Mouse (Mus musculus): ENCODE measurements around the gene Cfap100.
A peak's percentile ranks its signal among the peaks of the same experiment; 100 is the strongest.

The Cfap100 gene

DNA sequence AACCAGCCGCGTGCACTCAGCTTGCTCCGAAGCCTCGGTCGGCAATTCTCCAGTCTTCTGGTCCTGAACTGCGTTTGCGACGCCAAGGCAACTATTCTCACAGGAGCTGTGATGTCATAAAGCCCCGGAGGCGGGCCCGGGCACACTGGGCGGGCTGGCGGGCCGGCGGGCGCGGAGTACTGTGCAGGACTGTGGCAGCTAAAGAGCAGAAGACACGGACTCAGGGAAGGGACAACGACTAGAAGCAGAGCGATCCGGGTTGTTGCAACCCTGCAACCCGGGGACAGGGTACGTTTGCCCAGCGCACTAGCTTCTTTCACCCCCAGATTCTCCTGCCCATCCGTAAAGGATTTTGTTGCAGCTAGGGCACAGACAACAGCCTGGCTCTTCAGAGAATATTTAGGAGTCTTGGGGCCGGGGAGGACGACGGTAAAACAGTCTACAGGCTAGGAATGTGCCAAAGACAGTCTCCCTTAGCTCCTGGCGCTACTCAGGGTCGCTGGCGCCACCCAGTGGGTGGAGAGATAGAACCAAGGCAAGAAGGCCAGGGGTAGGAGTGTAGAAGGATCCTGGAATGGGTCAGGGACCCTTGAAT lies at the start of gene Cfap100:
TSS of gene Cfap100 (minus strand) at position 418 of the 595 bp plus-strand sequence.
- peak; percentile 88 to 91 for DNase-seq

DNA sequence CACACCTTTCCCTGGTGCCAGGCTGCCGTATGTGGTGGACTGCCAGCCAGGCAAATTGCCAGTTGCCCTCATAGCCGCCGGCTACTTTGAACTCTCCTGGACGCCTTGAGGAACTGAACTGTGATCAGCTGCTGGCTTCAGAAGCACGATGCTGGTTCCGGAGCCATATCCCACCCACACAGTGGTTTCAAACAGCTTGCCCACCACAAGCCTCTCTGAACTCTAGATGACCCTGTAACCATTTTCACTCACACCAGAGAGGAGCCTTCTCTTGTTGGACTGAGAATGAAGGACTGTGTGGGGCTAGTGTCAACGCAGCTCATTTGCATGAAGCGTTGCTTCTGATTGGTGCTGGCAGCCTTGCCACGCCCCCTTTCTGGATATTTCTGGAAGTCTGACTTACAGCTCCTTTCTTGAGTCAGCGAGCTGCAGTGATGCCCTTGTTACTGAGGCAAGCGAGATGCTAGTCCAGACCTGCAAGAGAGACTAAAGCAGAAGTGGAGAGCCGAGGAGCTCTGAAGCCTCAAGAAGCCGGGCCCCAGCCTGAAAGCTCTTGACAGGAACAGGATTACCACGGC lies 48.4 kb upstream of the Cfap100 start:
- DNase-seq = peak; percentile 88 to 89

DNA sequence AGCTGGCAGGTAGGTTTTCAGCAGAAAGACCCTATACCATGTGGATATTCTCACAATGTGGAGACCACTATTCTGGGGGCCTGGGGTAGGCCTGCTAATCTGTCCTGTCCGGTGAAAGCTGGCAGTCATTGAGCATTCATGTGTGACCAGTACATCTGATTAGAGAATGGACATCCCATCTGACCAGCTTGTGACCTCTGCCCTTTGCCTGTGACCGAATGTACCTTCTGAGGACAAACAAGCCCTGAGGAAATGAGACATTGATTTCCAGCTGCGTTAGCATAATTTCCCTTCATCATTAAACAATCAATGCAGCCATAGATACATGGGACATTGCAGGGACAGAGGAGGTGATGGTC lies 47.2 kb upstream of the Cfap100 start:
- no peak for DNase-seq

DNA sequence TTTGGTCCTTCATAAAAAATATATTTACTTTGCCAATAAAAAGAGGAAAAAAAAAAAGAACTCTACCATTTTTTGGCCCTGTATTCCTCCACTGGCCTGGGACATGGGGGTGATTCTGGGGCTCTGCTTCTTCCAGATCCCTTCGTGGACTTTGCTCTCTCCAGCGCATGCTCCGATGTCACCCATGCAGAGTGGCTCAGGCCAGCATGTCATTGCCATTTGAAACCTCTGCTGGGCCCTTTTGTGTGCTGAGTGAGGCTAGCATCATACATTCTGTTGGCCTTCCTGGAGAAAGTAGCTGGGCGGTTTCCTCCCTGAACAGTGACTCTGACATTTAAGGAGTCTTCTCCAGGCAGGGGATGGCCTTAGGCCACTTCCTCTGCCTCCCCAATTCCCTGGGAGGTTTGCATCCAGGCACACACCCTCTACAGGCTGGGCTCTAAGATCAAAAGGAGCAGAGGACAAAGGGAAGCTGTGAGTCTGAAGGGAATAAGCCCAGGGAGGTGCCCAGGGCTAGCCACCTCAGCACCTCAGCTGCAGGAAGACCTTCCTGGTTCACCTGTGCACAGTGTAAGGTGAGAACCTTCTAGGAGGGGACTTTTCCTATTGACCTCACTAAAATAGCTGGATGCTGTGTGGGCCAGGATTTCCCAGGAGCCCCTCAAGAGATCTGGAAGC lies 46.7 kb upstream of the Cfap100 start:
- no peak for DNase-seq

DNA sequence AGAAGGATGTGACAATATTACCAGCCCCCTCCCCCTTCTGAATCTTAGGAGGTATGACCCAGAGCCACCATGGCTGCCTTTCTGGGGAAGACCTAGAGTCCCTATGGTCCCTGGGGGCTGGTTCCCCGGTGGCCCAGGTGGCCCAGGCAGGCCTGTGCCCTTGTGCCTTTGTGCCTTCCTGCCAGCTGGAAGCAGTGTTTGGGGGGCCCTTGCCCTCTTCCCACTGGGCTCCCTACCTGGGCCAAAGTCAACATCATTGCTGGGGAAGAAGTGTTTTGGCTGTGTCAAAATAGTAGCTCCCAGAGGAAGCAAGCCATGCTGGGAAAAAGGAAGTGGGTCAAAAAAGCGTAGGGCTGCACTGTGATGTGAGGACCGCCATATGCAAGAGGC lies 45.8 kb upstream of the Cfap100 start:
- no peak for DNase-seq

DNA sequence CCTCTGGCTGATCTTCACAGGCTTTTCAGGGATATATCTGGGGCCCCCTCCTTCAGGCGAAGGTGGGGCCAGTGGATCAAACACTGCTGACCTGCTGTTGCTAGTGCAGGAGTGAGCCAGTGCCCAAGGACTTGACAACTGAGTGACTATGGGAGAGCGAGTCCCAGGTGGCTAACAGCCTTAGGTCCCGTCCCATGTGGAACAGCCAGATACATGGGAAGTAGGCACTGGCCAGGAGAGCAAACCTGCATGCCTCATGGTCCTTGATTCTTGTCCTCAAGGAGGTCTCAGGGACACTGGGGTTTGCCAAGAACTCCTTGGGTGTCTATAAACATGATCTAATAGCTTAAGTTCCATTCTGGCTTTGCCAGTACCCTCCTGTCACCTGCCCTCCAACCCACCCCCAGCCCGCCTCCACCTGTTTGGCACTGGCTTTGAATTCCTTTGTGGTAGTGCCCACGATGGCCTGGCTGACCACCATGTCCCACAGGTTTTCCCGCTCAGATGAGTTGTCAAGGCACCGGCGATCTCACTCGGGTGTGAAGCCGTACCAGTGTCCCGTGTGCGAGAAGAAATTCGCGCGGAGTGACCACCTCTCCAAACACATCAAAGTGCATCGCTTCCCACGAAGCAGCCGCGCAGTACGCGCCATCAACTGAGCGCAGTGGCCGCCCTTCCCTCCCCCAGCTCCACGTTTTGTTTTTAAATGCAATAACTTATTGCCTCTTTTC lies 45.2 kb upstream of the Cfap100 start:
- DNase-seq = no peak

DNA sequence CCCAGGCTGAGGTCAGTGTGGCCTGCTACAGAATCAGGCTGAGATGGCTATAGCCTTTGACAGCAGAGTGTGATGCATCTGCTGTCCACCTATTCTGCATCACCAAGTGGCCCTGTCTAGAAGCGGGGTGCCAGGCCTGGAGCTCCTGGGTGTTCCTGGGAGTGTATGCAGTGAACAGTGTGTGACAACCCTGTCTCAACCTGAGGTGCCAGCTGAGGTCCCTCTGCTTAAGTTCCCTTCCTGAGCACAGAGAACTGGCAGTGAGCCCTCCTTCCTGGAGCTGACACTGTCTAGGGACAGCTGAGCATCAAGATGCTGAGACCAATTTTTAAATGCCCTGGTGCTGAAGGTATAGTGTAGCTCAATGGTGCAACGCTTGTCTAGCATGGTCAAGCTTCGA lies 44.1 kb upstream of the Cfap100 start:
- DNase-seq = no peak

DNA sequence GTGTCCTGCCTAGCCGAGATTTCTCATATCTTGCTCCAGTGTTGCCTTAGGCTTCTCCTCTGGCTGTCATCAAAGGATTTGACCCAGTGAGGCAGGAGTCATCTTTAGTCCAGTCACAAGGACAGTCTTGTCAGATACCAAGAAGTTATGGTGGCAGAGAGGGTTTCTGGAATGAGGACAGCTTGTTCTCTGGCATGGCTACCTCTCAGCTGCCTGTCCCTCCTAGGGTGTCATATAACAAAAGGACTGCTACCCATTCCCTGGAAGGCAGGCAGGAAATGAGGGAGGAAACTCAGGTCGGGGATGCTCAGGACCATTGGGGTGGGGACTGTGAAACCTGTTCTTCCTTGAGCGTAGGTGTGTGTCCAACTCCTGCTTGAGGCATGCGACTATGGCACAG lies 43.5 kb upstream of the Cfap100 start:
- DNase-seq = no peak

DNA sequence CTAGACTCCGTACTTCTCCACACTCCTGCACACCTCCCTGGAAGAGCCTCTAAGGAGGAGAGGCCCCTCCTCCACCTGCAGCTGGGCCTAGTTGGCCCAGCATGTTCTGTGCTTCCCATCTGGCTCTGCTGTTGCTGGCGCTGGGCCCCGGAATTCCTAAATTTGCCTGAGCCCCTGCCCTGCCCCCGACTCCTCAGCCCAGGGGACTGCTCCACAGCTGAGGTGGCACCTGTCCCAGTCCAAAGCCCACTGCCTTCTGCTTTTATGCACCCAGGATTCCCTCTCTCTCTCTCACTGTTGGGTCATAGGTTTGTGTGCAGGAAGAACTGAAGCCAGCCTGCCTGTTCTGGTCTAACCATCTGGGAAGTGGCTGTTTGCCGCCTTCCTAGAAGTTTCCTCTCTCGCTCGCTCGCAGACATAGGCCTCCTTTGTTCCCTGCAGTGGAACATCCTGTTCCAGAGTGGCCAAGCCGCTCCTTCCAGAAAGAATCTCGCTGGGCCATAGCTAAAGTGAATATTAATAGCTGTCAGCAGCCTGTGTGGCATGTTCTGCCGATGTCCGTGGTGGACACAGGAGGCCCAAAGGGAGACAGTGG lies 42.4 kb upstream of the Cfap100 start:
- DNase-seq = peak; percentile 66 to 78

DNA sequence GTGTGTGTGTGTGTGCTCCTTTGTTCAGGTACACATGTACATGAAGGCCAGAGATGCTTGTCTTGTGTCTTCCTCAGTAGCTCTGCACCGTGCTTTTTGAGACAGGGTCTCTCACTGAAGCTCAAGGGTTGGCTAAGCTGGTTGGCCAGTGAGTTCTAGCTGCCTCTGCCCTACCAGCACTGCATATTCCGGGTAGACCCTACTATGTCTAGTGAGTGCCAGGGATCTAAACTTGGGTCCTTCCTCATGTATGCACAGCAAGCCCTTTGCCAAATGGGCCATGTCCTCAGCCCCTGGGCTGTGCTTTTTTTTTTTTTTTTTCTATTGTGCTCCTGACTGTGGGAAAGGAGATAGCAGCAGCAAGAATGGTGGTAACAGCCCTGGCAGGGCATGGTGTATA lies 41.7 kb upstream of the Cfap100 start:
- DNase-seq = no peak

DNA sequence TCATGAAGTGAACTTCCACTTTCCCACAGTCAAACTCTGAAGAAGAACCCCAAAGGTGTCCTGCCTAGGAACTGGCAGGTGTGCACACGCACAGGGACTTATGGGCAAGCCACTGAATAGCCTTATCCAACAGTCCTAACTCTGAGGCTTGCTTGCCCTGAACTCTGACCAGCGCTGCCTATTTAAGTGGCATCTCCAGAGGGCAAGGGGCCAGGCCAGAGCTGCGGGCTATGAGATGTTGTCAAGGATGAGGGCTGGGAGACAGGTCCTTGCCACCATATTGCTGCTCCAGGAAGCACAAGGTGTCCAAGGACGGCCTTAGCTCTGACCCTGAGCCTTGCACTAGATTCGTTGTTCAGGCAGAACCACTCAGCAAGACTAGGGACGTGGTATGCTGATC lies 40.4 kb upstream of the Cfap100 start:
- no peak for DNase-seq

DNA sequence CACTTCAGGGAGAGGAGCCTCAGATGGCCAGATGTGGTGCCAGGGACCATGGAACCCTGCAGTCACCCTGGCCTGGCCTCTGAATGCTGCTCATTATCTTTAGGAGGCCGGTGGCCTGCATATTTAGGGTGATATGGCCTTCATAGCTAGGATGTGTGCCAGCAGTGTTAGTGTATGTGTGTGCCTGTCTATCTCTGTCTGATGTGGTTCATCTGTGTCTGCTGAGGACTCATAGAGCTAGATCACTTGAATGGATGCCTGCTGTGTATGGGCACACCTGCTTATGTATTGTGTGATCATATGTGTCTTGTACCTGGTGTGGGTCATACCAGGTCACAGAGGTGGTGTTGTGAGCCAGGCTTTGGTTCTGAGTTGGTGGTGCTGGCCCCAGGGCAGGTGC lies 39.6 kb upstream of the Cfap100 start:
- no peak for DNase-seq

DNA sequence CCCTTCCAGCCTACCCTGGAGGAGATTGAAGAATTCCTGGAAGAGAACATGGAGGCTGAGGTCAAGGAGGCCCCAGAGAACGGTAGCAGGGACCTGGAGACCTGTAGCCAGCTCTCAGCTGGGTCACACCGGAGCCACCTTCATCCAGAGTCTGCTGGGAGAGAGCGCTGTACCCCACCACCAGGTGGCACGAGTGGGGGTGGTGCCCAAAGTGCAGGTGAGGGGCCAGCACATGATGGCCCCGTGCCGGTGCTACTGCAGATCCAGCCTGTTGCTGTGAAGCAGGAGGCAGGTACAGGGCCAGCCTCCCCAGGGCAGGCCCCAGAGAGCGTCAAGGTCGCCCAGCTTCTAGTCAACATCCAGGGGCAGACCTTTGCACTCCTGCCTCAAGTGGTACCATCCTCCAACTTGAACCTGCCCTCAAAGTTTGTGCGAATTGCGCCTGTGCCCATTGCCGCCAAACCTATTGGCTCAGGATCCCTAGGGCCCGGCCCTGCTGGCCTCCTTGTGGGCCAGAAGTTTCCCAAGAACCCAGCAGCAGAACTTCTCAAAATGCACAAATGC lies 38.3 kb upstream of the Cfap100 start:
- no peak for DNase-seq

DNA sequence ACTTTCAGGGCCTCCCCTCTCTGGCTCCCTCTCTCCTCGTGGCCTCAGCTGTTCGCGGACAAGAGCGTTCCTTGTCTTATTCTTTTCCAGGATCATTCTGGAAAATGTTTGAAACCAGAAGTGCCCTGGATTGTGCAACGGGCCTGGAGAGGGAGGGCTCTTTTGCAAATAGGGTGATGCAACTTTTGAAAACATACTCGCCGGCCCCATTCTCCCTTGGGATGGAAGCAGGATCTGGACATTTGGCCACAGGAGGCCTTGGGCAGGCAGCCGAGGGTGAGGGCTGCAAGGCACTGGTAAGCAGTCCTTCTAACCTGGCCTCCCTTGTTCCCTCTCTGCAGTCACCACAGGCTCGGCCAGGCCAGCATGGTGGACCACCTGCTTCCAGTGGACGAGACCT lies 37.5 kb upstream of the Cfap100 start:
- DNase-seq = no peak

DNA sequence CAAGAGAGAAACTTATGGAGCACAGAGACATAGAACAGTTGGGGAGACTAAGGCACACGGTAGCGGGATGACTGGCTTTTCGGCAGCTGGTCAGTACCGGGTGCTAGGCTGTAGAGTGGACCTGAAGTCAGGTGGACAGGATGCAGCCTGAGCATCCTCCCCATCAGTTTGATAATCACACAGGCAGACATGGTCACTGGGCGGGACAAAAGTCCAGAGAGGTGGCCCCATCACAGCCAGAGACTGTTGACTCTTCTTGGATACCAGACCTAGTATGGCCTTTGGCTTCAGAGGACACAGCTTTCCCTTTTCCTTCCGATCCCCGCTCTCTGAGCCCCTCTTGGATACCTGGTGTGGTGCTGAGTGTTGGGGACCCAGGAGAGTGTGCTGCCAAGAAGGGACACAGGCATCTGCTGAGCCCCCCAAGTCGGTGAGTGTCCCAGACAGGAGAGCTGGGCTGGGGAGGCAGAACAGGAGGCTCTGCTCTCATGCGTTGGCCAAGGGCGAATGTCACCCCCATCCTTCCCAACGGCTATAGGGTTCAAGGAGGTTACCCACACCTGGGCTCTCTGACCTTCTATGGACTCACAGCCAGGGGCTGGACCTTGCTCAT lies 36.5 kb upstream of the Cfap100 start:
- DNase-seq = no peak

DNA sequence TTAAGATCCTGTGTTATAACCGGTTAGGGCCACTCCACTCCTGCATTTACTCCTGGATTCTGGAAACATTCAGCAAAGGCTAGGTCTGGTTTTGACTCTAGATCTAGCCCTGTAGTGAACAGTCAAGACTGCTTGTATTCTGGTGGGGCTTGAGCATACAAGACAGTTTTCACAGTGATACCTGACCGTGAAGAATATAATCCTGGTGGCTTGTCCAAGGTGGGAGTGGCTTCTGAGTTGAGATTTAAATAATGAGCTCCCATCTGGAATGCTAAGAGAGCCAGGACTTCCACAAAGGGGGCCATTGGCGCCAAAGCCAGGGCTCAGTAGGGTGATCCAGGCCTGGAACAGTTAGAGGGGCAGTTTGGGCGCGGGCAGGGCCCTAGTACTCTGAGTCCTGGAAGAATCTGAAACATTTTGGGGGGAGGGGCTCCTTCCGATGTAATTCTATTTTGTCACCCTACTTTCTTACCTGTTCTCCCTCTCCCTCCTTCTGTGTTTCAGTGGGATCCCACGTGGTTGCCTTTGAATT lies 35.4 kb upstream of the Cfap100 start:
- peak in 1 of 2 experiments; percentile 44 for DNase-seq

DNA sequence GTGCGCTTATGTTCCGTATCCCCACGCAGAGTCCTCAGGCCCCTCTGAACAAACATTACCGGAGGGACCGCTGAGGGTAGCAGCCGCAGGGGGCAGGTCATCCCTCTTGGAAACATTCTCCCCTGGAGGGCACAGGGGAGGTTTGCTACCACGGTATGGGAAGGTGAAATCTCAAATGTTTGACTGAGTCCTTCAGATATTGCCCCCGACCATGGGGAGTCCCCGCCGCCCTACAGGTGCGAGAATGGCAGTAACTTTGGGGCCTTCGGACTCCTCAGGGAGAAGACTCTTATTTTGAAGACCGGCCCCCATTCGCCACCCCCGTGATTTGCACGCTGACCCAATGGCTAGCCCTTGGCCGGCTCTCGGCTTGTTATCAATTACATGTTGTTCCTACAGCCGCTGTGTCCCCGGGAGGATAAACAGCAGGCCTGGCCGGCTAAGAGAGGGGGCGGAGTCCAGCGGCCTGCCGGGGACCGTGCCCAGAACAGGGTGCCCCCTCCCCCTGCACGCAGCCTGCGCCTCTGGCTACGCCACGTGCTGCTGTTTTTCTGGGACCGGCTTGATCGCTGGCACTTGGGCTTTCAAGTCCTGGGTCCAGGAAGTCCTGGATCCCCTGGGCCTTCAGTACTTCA lies 34.7 kb upstream of the Cfap100 start:
- DNase-seq = peak; percentile 69 to 79

DNA sequence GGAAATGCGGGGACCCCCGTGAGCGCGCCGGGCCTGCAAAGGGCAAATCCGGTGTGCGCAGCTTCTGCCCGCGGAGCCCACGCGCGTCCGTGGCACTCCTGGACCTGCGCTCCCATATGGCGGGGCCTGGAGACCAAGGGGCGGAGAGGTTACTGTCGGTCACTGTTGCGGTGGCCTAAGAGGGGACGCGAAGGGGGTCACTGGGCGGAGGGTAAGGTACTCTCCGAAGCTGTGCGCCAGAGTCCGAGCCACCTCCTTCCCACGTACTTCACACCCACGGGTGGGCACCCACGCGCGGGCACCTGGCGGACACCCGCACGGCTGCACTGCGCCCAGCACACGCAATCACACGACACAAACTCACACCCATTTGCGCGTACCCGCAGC lies 34.2 kb upstream of the Cfap100 start:
- peak in 1 of 2 experiments; percentile 58 for DNase-seq

DNA sequence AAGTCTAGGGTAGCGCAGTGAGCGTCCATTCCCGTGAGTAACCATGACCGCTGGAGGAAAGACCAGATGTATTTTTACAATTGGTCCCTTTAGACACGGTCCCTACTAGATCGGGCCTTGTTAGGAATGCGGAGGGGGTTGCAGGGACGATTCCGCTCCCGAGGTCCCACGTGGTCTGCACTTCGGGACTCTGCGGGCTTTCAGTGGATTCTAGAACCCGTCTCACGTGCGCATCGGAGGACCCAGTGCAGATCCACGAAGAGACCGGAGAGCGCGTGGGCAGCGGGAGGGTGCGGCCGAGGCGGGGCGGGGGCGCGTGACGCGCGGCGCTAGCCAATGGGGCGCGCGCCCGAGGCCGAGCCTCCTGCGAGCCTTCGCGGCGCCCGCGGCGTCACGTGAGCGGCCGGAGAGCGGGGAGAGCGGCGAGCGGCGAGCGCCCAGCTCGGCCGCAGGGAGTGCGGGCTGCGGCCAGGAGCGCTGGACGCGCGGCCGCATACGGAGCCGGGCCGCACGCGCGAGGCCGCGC lies 33.6 kb upstream of the Cfap100 start, which contains the start of gene Klf15:
TSS of gene Klf15 (plus strand) at position 396 of the 526 bp plus-strand sequence.
- peak; percentile 87 to 89 for DNase-seq

DNA sequence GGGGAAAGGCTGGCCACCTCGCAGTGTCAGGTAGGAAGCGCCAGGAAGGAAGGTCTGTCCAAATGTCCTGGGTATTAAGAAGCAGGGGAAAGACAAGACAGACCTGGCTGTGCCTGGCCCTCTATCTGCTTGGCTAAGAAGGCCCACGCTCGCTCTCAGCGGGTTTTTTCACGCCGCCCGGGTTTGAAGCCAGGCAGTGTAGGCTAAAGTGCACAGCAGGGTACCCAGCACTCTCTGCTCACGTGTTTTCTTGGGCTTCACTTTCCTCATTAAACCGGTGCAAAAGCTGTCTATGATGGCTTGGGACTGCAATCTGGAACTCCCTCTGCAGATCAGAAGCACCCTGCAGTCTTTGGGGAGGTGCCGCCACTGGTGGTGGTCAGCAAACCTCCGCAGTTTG lies 33.2 kb upstream of the Cfap100 start:
- DNase-seq = peak in 1 of 2 experiments; percentile 35

DNA sequence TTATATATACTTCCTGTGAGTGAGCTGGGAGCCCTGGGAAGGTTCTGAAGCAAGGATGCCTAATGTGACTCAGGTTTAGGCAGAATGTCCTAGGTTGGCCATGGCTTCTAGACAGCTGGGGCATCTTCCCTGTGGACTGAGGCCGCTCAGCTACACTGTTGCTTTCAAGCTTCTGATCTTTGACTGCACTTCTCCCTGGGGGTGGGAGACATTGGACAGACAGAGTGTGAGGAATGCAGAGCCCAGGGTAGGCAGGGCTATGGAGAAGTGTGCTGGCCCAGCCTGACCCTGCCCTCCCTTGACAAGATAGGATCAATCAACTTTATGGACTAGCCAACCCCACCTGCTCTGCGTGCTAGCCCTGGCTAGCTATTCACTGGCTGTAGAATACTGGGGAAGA lies 32.6 kb upstream of the Cfap100 start:
- no peak for DNase-seq

DNA sequence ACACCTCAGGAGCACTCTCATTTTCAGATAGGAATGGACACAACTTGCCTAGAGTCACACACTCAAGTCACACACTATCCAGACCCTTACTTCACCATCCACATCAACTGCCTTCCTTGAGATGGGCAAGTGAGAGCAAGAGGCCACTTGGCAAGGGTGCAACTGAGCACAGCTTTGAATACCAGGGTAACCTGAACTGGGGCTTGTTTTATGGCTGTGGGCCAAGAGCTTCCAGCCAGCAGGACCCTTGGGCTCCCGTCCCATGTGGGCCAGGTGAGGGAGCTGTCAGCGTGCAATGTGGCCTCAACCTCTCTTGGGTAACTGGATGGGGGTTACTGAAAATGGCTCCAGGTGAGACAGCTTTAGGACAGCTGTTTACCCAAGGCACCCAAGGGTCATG lies 28.8 kb upstream of the Cfap100 start:
- DNase-seq = no peak

Data from cerebellum, postnatal 10 days (tissue).